8 mouse cellular contexts compared by ENCODE assay signal in the genomic region with DNA sequence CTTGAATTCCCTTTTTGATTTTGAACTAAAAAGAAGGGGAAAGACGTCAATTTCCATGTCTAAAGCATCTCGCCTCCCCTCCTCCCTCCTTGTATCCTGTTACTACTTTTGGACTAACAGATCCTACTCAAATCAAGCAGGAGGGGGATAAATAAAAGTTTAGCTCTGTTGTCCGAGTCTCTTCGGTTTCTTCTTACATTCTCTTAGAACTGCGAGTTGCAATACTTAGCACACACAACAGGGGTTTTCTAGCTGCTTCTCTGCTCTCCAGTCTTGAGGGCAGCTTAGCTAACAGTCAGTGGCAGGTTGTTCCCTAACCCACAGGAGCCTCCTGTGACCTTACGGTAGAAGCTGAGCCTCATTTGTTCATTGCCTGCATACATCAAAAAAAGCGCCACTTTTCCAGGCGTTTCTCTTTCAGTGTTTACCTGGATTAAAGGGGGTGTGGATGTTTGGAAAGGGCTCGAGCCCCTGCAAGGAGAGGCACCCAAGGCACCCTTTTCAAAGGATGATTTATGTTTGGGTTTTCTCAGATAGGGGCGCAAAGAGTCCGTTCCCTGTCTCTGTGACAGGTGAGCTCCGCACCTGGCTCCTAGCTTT.
DNase-seq lines count a peak whose midpoint lies in the region; ATAC-seq lines count a peak whose summit lies in the region.

No protein-coding gene starts in this region.

- 13% methylated on average over 11 of the region's 12 CpGs for whole genome bisulfite sequencing in heart, embryonic 13.5 days
- 10% methylated on average over 12 of the region's 12 CpGs for WGBS in limb, embryonic 11.5 days
- WGBS in midbrain, embryonic 16.5 days, result 10% methylated on average over 12 of the region's 12 CpGs

- H3K4me2 ChIP-seq in heart, embryonic 13.5 days, result peak overlapping the region; percentile 67
- peak overlapping the region; percentile 75 for H3K4me2 ChIP-seq in limb, embryonic 11.5 days (ENCODE audit: low read depth, severe bottlenecking)
- H3K4me2 ChIP-seq in midbrain, embryonic 16.5 days (ENCODE audit: low read length), result peak overlapping the region; percentile 86

- no peaks in the 10 kb centered on the region for H3K9me3 ChIP-seq in heart, embryonic 13.5 days
- no peaks in the 10 kb centered on the region for H3K9me3 ChIP-seq in limb, embryonic 11.5 days (ENCODE audit: control insufficient read depth, low read length)
- H3K9me3 ChIP-seq in midbrain, embryonic 16.5 days (replicated peaks; ENCODE audit: control insufficient read depth, low read length, poor library complexity, severe bottlenecking), result no peaks in the 10 kb centered on the region

- H3K4me3 ChIP-seq in heart, embryonic 13.5 days, result peak overlapping the region; percentile 70
- peak overlapping the region; percentile 43 for H3K4me3 ChIP-seq in limb, embryonic 11.5 days (ENCODE audit: low read depth, low read length)
- peak overlapping the region; percentile 63 for H3K4me3 ChIP-seq in midbrain, embryonic 16.5 days (ENCODE audit: low read depth, low read length)

- peaks cover 20% of the 10 kb centered on the region for H3K4me1 ChIP-seq in heart, embryonic 13.5 days
- H3K4me1 ChIP-seq in limb, embryonic 11.5 days (ENCODE audit: control insufficient read depth, insufficient read depth, low read length), result 0 out of 2 replicates have a peak, but pooled peaks cover 12% of the 10 kb centered on the region
- peaks cover 16% of the 10 kb centered on the region for H3K4me1 ChIP-seq in midbrain, embryonic 16.5 days (ENCODE audit: control insufficient read depth, insufficient read depth, low read length)

- peak overlapping the region; percentile 89 for H3K9ac ChIP-seq in heart, embryonic 13.5 days
- H3K9ac ChIP-seq in limb, embryonic 11.5 days (ENCODE audit: low read length), result peak overlapping the region; percentile 76; the same call in 1 of the 2 replicates
- peak overlapping the region; percentile 81 for H3K9ac ChIP-seq in midbrain, embryonic 16.5 days (ENCODE audit: low read depth, low read length)

- peak; percentile 10 for DNase-seq in gastrocnemius, adult 18-20 months (ENCODE audit: low spot score)
- no peak for DNase-seq in gastrocnemius, postnatal 10 days
- peak; percentile 17 for DNase-seq in cerebellum, adult 9-11 months
- DNase-seq in limb, embryonic 11.5 days (ENCODE audit: low spot score), result peak; percentile 33
- no peak for DNase-seq in left cerebral cortex, adult 11 months (ENCODE audit: low spot score)

- peaks cover 27% of the 10 kb centered on the region for H3K27me3 ChIP-seq in heart, embryonic 13.5 days (replicated peaks)
- peaks cover 4% of the 10 kb centered on the region; the same call in 1 of the 2 replicates for H3K27me3 ChIP-seq in limb, embryonic 11.5 days (ENCODE audit: control insufficient read depth, insufficient read depth, low read length)
- H3K27me3 ChIP-seq in midbrain, embryonic 16.5 days (ENCODE audit: control insufficient read depth, insufficient read depth, low read depth, low read length), result no peaks in the 10 kb centered on the region

- H3K27ac ChIP-seq in heart, embryonic 13.5 days (replicated peaks), result peak overlapping the region; percentile 98
- peak overlapping the region; percentile 68; the same call in 1 of the 2 replicates for H3K27ac ChIP-seq in limb, embryonic 11.5 days (replicated peaks; ENCODE audit: low read depth, low read length)
- H3K27ac ChIP-seq in midbrain, embryonic 16.5 days (ENCODE audit: low read length), result peak overlapping the region; percentile 92

- H3K36me3 ChIP-seq in heart, embryonic 13.5 days, result no peaks in the 10 kb centered on the region
- no peaks in the 10 kb centered on the region for H3K36me3 ChIP-seq in limb, embryonic 11.5 days (ENCODE audit: control insufficient read depth, insufficient read depth, low read length)
- H3K36me3 ChIP-seq in midbrain, embryonic 16.5 days (ENCODE audit: control insufficient read depth, insufficient read depth, low read length), result no peaks in the 10 kb centered on the region

- no peak for ATAC-seq in heart, embryonic 13.5 days (ENCODE audit: extremely low read depth, insufficient number of reproducible peaks, low FRiP score, low TSS enrichment)
- ATAC-seq in limb, embryonic 11.5 days (ENCODE audit: insufficient number of reproducible peaks, low FRiP score, low TSS enrichment, low read depth), result no peak
- ATAC-seq in midbrain, embryonic 16.5 days, result peak; percentile 8; the same call in 1 of the 2 replicates
- ATAC-seq in granulocyte monocyte progenitor cell, adult 5-6 weeks (replicated peaks; ENCODE audit: poor library complexity, severe bottlenecking), result no peak

Comparison
In these comparisons a context has a peak if more than half of its experiments do, and no peak if none do; other contexts are left out.
1. DNase-seq: peak in gastrocnemius, adult 18-20 months (single experiment), cerebellum, adult 9-11 months (single experiment) and limb, embryonic 11.5 days (single experiment); none in gastrocnemius, postnatal 10 days (single experiment) and left cerebral cortex, adult 11 months (single experiment).
2. Peak in every context shown above with its lines, with median percentiles within 50 percentile points of each other: H3K27ac ChIP-seq, H3K4me2 ChIP-seq, H3K4me3 ChIP-seq and H3K9ac ChIP-seq.